Mouse (Mus musculus): Measurements from ENCODE around the gene Aldh1a2. TPM values are rescaled to one million over a fixed set of nuclear protein-coding genes. Genes with fewer than 3 reads are reported as not detected.

Gene Aldh1a2
- total RNA-seq, 2 experiments from 2014 or later: not detected

DNA sequence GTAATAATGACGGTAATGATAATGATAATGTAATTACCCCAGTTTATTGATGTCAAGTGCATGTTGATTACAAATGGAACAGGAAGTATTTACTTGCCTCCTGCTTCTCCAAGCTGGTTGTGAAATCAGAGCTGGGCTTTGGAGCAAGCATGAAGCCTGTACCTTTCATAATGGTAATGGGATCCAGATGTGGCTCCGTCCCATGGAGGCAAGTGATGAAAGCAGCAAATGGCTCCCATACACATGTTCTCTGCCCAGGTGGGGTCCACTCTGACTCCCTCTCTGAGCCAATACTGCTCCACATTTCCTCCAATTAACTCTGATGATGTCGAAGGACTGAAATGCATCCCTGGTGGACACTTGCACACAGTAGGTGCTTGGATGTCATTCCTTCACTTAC lies 121.8 kb downstream of the Aldh1a2 start:
- no peak for ATAC-seq (replicated peaks; ENCODE audit: low FRiP score, poor library complexity, severe bottlenecking)

GRCm38 (mm10) chr9:71340116-71340515 lies 124.5 kb downstream of the Aldh1a2 start:
- ATAC-seq (replicated peaks; ENCODE audit: low FRiP score, poor library complexity, severe bottlenecking): no peak

Other genes starting within 250 kb of the Aldh1a2 start
- 23.4 and 28.1 TPM in 2 replicates for gene Aqp9, start 47.1 kb upstream of the Aldh1a2 start, total RNA-seq (2015; ENCODE audit: low replicate concordance)
- gene Aqp9, start 47.1 kb upstream of the Aldh1a2 start, total RNA-seq (2017; ENCODE audit: low replicate concordance): 33.5 and 50.6 TPM in 2 replicates

Data from erythroid progenitor cell, adult 5-6 weeks (primary cell).